Mouse (Mus musculus): Measurements from ENCODE around the gene Creg1. TPM values are rescaled to one million over a fixed set of nuclear protein-coding genes. Genes with fewer than 3 reads are reported as not detected.

Gene Creg1
- polyA plus RNA-seq, 1 experiment from 2014 or later = 244 TPM

DNA sequence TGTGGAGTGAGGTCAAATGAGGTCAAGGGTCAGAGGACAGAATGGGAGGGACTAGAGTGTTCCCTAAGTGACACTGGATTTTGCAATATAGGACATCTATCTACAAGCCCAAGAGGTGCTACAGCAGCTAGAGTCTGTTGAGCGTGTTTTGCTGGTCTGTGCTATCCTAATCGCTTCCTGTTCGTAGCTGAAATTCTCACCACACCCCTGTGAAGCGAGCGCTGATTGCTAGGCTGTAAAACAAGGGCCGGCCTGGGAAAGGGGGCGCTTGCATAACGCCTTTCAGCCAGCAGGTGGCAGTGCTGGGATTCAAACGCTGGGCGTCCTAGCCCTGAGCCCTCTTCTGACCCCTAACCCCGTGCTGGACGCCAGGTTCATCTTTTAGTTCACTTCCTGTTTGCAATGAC, 7.9 kb downstream of the Creg1 start:
- peak; percentile 86 for ATAC-seq (replicated peaks; ENCODE audit: low FRiP score)

DNA sequence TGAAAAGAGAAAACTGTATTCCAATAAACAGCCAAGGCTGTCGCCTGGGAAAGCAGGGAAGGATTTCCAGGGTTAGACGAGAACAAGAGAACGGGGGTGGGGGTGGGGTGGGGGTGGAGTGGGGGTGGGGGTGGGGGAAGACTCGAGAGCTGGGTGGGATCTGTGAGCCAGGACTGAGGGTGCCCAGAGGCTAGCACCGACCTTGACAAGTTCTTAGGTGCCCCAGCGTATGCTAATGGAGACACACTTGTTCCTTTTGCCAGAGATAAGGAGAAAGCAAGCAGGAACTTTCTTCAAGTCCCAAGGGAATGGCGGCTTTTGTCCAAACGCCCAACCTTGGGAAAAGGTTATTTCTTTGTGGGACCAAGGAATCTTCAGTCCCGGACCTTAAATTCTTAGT, 8.5 kb downstream of the Creg1 start:
- Histone ChIP-seq H3K27me3 (replicated peaks; ENCODE audit: control insufficient read depth, insufficient read depth, low read length) (no peaks in the 10 kb centered on the region), H3K4me1 (replicated peaks; ENCODE audit: control insufficient read depth, insufficient read depth, low read length) (peaks cover 45% of the 10 kb centered on the region), H3K9ac (ENCODE audit: low read depth, low read length) (no peak overlapping the region), H3K36me3 (ENCODE audit: control insufficient read depth, insufficient read depth, low read length) (peaks cover 12% of the 10 kb centered on the region), H3K9me3 (ENCODE audit: control insufficient read depth, low read length) (no peaks in the 10 kb centered on the region), H3K27ac (ENCODE audit: low read depth, low read length) (no peak overlapping the region), H3K4me3 (ENCODE audit: low read depth, low read length) (no peak overlapping the region), H3K4me2 (peak overlapping the region; percentile 31; the same call in 1 of the 2 replicates)
- DNase-seq (ENCODE audit: low spot score) = no peak
- WGBS = 57% methylated on average over 9 of the region's 9 CpGs
- ATAC-seq (replicated peaks; ENCODE audit: low FRiP score) = no peak

More for the DNA sequence above, 7.9 kb downstream of the Creg1 start:
- peak overlapping the region; percentile 68 for H3K4me2 ChIP-seq
- H3K9ac ChIP-seq (ENCODE audit: low read depth, low read length) = no peak overlapping the region
- H3K4me3 ChIP-seq (ENCODE audit: low read depth, low read length) = no peak overlapping the region
- peak overlapping the region; percentile 78 for H3K27ac ChIP-seq (ENCODE audit: low read depth, low read length)
- no peaks in the 10 kb centered on the region for H3K27me3 ChIP-seq (replicated peaks; ENCODE audit: control insufficient read depth, insufficient read depth, low read length)
- peak; percentile 86 for DNase-seq (ENCODE audit: low spot score)
- H3K9me3 ChIP-seq (ENCODE audit: control insufficient read depth, low read length) = no peaks in the 10 kb centered on the region
- under 1% methylated on average over 12 of the region's 12 CpGs for WGBS
- peaks cover 12% of the 10 kb centered on the region for H3K36me3 ChIP-seq (ENCODE audit: control insufficient read depth, insufficient read depth, low read length)
- peaks cover 50% of the 10 kb centered on the region for H3K4me1 ChIP-seq (replicated peaks; ENCODE audit: control insufficient read depth, insufficient read depth, low read length)

DNA sequence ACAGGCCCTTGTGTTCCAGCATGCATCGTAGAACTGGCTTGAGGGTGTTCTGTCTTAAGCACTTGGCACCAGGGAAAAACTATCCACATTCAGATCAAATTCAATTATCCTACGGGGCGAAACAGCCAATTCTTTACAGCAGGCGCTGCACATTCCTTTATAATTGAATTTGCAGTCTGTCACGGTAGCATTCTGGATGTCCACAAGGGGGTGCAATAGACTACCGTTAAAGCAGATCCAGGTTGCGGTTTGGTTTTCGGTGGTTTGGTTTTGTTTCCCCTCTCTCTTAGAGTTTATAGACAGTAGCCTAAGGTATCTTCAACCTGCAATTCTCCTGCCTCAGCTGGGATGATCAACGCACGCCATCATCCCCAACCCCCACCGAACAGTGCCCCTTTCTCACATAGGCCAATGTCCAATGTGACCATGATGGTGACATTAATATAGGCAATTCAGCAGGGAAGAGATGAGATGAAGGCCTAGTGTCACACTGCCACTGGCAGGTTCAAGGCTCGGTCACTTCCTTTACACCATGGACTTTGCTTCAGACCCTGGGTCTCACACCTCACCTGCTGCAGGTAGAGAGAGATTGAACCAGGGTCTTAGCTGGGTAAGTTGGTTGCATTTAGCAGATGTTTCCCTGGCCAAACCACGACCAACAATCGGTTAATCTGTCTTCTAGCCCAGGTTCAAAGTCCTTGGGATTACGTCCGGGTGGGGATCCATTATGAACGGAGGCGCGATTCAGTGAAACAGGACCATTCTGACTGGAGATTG, 12.2 kb downstream of the Creg1 start:
- ATAC-seq (replicated peaks; ENCODE audit: low FRiP score) (no peak), DNase-seq (ENCODE audit: low spot score) (peak; percentile 55)
- H3K4me1 ChIP-seq (replicated peaks; ENCODE audit: control insufficient read depth, insufficient read depth, low read length) = peaks cover 21% of the 10 kb centered on the region
- H3K36me3 ChIP-seq (ENCODE audit: control insufficient read depth, insufficient read depth, low read length) = peaks cover 11% of the 10 kb centered on the region
- H3K9me3 ChIP-seq (ENCODE audit: control insufficient read depth, low read length) = no peaks in the 10 kb centered on the region
- no peak overlapping the region for H3K4me3 ChIP-seq (ENCODE audit: low read depth, low read length)
- H3K4me2 ChIP-seq = peak overlapping the region; percentile 30
- WGBS = 49% methylated on average over 19 of the region's 19 CpGs
- H3K9ac ChIP-seq (ENCODE audit: low read depth, low read length) = no peak overlapping the region
- no peak overlapping the region for H3K27ac ChIP-seq (ENCODE audit: low read depth, low read length)
- H3K27me3 ChIP-seq (replicated peaks; ENCODE audit: control insufficient read depth, insufficient read depth, low read length) = no peaks in the 10 kb centered on the region

- WGBS = 6% methylated on average over 13 of the region's 13 CpGs
- peak; percentile 55 for ATAC-seq (replicated peaks; ENCODE audit: low FRiP score)
- Histone ChIP-seq H3K9me3 (ENCODE audit: control insufficient read depth, low read length) (no peaks in the 10 kb centered on the region), H3K27ac (ENCODE audit: low read depth, low read length) (no peak overlapping the region), H3K4me1 (replicated peaks; ENCODE audit: control insufficient read depth, insufficient read depth, low read length) (peaks cover 3% of the 10 kb centered on the region; the same call in 1 of the 2 replicates), H3K4me2 (peak overlapping the region; percentile 67), H3K4me3 (ENCODE audit: low read depth, low read length) (peak overlapping the region; percentile 42), H3K36me3 (ENCODE audit: control insufficient read depth, insufficient read depth, low read length) (0 out of 2 replicates have a peak, but pooled peaks cover 3% of the 10 kb centered on the region), H3K9ac (ENCODE audit: low read depth, low read length) (peak overlapping the region; percentile 26; the same call in 1 of the 2 replicates), H3K27me3 (replicated peaks; ENCODE audit: control insufficient read depth, insufficient read depth, low read length) (no peaks in the 10 kb centered on the region)
- peak; percentile 64 for DNase-seq (ENCODE audit: low spot score)
These were observed 16.5 kb downstream of the Creg1 start for GRCm38 (mm10) chr1:165779954-165780585.

DNA sequence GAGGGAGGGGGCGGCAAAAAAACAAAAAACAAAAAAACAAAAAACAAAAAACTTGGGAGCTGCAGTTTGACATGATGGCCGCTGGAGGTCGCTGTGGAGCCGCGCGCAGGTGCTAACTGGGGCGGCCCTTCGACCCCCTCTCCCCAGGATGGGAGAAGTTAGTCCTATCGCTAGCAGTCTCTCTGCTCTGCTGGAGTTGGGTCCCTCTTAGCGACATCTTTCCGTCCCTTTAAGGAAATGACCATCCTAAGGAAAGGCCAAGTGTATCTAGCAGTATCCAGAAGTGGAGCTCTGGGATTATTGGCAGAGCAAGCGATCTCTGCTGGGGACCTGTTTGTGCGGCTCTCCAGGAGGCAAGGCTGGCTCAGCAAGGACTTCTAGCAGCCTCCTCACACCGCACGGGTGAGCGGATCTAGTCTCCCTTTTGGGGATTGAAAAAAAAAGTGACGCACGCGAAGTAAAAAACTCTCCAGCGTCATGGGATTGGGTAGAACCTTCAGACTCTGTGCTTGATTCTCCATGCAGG, 17.1 kb downstream of the Creg1 start:
- DNase-seq (ENCODE audit: low spot score) = peak; percentile 56
- WGBS = 4% methylated on average over 20 of the region's 20 CpGs
- no peak overlapping the region for H3K27ac ChIP-seq (ENCODE audit: low read depth, low read length)

GRCm38 (mm10) chr1:165781426-165781825, 17.9 kb downstream of the Creg1 start:
- ATAC-seq (replicated peaks; ENCODE audit: low FRiP score) (no peak), DNase-seq (ENCODE audit: low spot score) (no peak)
- Histone ChIP-seq H3K36me3 (ENCODE audit: control insufficient read depth, insufficient read depth, low read length) (no peaks in the 10 kb centered on the region), H3K4me2 (no peak overlapping the region), H3K27me3 (replicated peaks; ENCODE audit: control insufficient read depth, insufficient read depth, low read length) (no peaks in the 10 kb centered on the region), H3K4me1 (replicated peaks; ENCODE audit: control insufficient read depth, insufficient read depth, low read length) (peaks cover 3% of the 10 kb centered on the region; the same call in 1 of the 2 replicates), H3K27ac (ENCODE audit: low read depth, low read length) (no peak overlapping the region), H3K4me3 (ENCODE audit: low read depth, low read length) (no peak overlapping the region), H3K9me3 (ENCODE audit: control insufficient read depth, low read length) (no peaks in the 10 kb centered on the region), H3K9ac (ENCODE audit: low read depth, low read length) (no peak overlapping the region)
- 58% methylated on average over 9 of the region's 9 CpGs for WGBS

More for the DNA sequence above, 17.1 kb downstream of the Creg1 start:
- H3K9ac ChIP-seq (ENCODE audit: low read depth, low read length) = peak overlapping the region; percentile 26; the same call in 1 of the 2 replicates
- H3K4me3 ChIP-seq (ENCODE audit: low read depth, low read length) = peak overlapping the region; percentile 42
- no peaks in the 10 kb centered on the region for H3K9me3 ChIP-seq (ENCODE audit: control insufficient read depth, low read length)
- ATAC-seq (replicated peaks; ENCODE audit: low FRiP score) = peak; percentile 60
- peak overlapping the region; percentile 67 for H3K4me2 ChIP-seq
- H3K36me3 ChIP-seq (ENCODE audit: control insufficient read depth, insufficient read depth, low read length) = no peaks in the 10 kb centered on the region
- no peaks in the 10 kb centered on the region for H3K27me3 ChIP-seq (replicated peaks; ENCODE audit: control insufficient read depth, insufficient read depth, low read length)
- H3K4me1 ChIP-seq (replicated peaks; ENCODE audit: control insufficient read depth, insufficient read depth, low read length) = peaks cover 3% of the 10 kb centered on the region; the same call in 1 of the 2 replicates

- no peaks in the 10 kb centered on the region for H3K27me3 ChIP-seq (replicated peaks; ENCODE audit: control insufficient read depth, insufficient read depth, low read length)
- DNase-seq (ENCODE audit: low spot score) (no peak), ATAC-seq (replicated peaks; ENCODE audit: low FRiP score) (no peak)
- H3K4me3 ChIP-seq (ENCODE audit: low read depth, low read length) = no peak overlapping the region
- peaks cover 3% of the 10 kb centered on the region; the same call in 1 of the 2 replicates for H3K4me1 ChIP-seq (replicated peaks; ENCODE audit: control insufficient read depth, insufficient read depth, low read length)
- 84% methylated on average over 12 of the region's 12 CpGs for WGBS
- no peaks in the 10 kb centered on the region for H3K36me3 ChIP-seq (ENCODE audit: control insufficient read depth, insufficient read depth, low read length)
- H3K9me3 ChIP-seq (ENCODE audit: control insufficient read depth, low read length) = no peaks in the 10 kb centered on the region
- no peak overlapping the region for H3K9ac ChIP-seq (ENCODE audit: low read depth, low read length)
- H3K4me2 ChIP-seq = no peak overlapping the region
- no peak overlapping the region for H3K27ac ChIP-seq (ENCODE audit: low read depth, low read length)
These were observed 18.4 kb downstream of the Creg1 start for GRCm38 (mm10) chr1:165781911-165782310.

DNA sequence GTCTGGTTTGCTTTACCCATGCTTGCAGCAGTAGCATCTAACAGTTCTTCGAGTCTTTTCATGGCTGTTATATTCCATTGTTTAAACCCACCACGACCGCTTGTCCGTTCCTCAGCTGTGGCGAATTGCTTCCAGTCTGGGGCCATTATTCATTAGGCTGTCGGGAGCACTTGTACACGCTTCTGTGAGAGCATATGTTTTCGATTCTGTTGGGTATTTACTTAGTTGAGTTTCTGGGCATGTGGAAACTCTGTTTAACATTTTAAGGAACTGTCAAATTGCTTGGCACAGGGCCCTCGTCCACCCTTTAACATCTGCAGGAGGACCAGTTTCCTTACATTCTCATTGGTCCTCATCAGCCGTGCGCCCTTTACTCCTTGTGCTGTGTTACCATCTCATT, 22.8 kb downstream of the Creg1 start:
- H3K27ac ChIP-seq (ENCODE audit: low read depth, low read length) = no peak overlapping the region
- H3K9me3 ChIP-seq (ENCODE audit: control insufficient read depth, low read length) = no peaks in the 10 kb centered on the region
- no peak for DNase-seq (ENCODE audit: low spot score)
- H3K36me3 ChIP-seq (ENCODE audit: control insufficient read depth, insufficient read depth, low read length) = no peaks in the 10 kb centered on the region
- no peaks in the 10 kb centered on the region; the same call in 1 of the 2 replicates for H3K4me1 ChIP-seq (replicated peaks; ENCODE audit: control insufficient read depth, insufficient read depth, low read length)
- no peak for ATAC-seq (replicated peaks; ENCODE audit: low FRiP score)
- 71% methylated on average over 11 of the region's 11 CpGs for WGBS
- no peaks in the 10 kb centered on the region for H3K27me3 ChIP-seq (replicated peaks; ENCODE audit: control insufficient read depth, insufficient read depth, low read length)
- H3K4me2 ChIP-seq = no peak overlapping the region
- H3K9ac ChIP-seq (ENCODE audit: low read depth, low read length) = no peak overlapping the region
- no peak overlapping the region for H3K4me3 ChIP-seq (ENCODE audit: low read depth, low read length)

Measured in liver, embryonic 11.5 days (tissue).